Mouse (Mus musculus) liver, postnatal 0 days (tissue): Measurements from ENCODE around the gene Mapk1ip1l. TPM values are rescaled to one million over a fixed set of nuclear protein-coding genes. Genes with fewer than 3 reads are reported as not detected.

Source experiments
- ATAC-seq: fragments of 200-750 bp; cut with Nextera tagmentation; 2 replicates; pipeline ENCODE4 v1.8.0; 2017; ENCODE audit warnings: mild to moderate bottlenecking, moderate library complexity
- DNase-seq: peaks from one replicate; pipeline ENCODE4 v3.0.0-alpha.2; 2016
- H3K27ac ChIP-seq: fragments of 300-500 bp; sonication (generic); 2 replicates; pipeline ENCODE4 v1.5.1; 2014; ENCODE audit warnings: antibody characterized with exemption, moderate library complexity, mild to moderate bottlenecking, low read depth
- H3K27me3 ChIP-seq: fragments of 300-500 bp; sonication (generic); 2 replicates; pipeline ENCODE4 v1.6.1; 2014; ENCODE audit warnings: low read length, control low read depth, mixed read lengths; ENCODE audit not compliant: insufficient read depth
- H3K36me3 ChIP-seq: fragments of 300-500 bp; sonication (generic); replicated peaks from 2 replicates; pipeline ENCODE4 v1.6.1; 2014; ENCODE audit warnings: mild to moderate bottlenecking, control low read depth, low read length, moderate library complexity, mixed read lengths; ENCODE audit not compliant: insufficient read depth
- H3K4me1 ChIP-seq: fragments of 300-500 bp; sonication (generic); 2 replicates; pipeline ENCODE4 v1.6.1; 2014; ENCODE audit warnings: antibody characterized with exemption, mild to moderate bottlenecking, control low read depth; ENCODE audit not compliant: insufficient read depth
- H3K4me2 ChIP-seq: fragments of 300-500 bp; sonication (generic); 2 replicates; pipeline ENCODE4 v1.6.1; 2014; ENCODE audit warnings: low read depth, mild to moderate bottlenecking, low read length, moderate library complexity, mixed read lengths
- H3K4me3 ChIP-seq: fragments of 300-500 bp; sonication (generic); 2 replicates; pipeline ENCODE4 v1.5.1; 2014; ENCODE audit warnings: low read depth, low read length
- H3K9ac ChIP-seq: fragments of 300-500 bp; sonication (generic); replicated peaks from 2 replicates; pipeline ENCODE4 v1.6.1; 2014; ENCODE audit warnings: mild to moderate bottlenecking, moderate library complexity
- H3K9me3 ChIP-seq: fragments of 300-500 bp; sonication (generic); 2 replicates; pipeline ENCODE4 v1.6.1; 2016; ENCODE audit warnings: mild to moderate bottlenecking, control low read depth, low read length, mixed read lengths
- CTCF ChIP-seq: sonication (generic); IDR thresholded peaks from 2 replicates; pipeline ENCODE4 v1.5.1; 2016; ENCODE audit warnings: antibody characterized with exemption, low read depth
- EP300 ChIP-seq: IDR thresholded peaks from 2 replicates; pipeline ENCODE4 v1.6.1; 2016; ENCODE audit warnings: antibody characterized with exemption, low read depth, mild to moderate bottlenecking
- WGBS: fragments of 180-500 bp; shearing (Covaris S2); extraction: QIAGEN DNeasy Blood & Tissue Kit; methylation state at CpG from one replicate; pipeline ENCODE4 v1.1.7; 2014; ENCODE audit not compliant: insufficient replicate concordance; 5-methylcytosine and 5-hydroxymethylcytosine counted together
- polyA plus RNA-seq: library from polyadenylated mRNA; unstranded; fragments of >200 nt; fragmentation: Nextera tagmentation; extraction: Ambion mirVana; gene quantifications from 2 replicates; pipeline ENCODE4 v1.2.1, GENCODE M21; 2015

The Mapk1ip1l gene
- polyA plus RNA-seq, 1 experiment from 2014 or later = 16.6 TPM

GRCm38 (mm10) chr14:47283568-47283967 is 14.5 kb upstream of the Mapk1ip1l start:
- Histone ChIP-seq H3K4me2 (no peak overlapping the region), H3K36me3 (peaks cover 10% of the 10 kb centered on the region), H3K9me3 (no peaks in the 10 kb centered on the region), H3K4me1 (peaks cover 12% of the 10 kb centered on the region), H3K4me3 (no peak overlapping the region), H3K27me3 (no peaks in the 10 kb centered on the region), H3K27ac (no peak overlapping the region), H3K9ac (no peak overlapping the region)
- no peak for ATAC-seq
- no peak for DNase-seq
- TF ChIP-seq EP300 (no peak), CTCF (no peak)
- 49% methylated on average over 7 of the region's 7 CpGs for WGBS

GRCm38 (mm10) chr14:47285271-47285670 is 12.8 kb upstream of the Mapk1ip1l start:
- H3K4me3 ChIP-seq = no peak overlapping the region
- H3K9ac ChIP-seq = no peak overlapping the region; the same call in 1 of the 2 replicates
- no peak overlapping the region for H3K4me2 ChIP-seq
- H3K27ac ChIP-seq = no peak overlapping the region
- no peaks in the 10 kb centered on the region for H3K9me3 ChIP-seq
- TF ChIP-seq CTCF (no peak), EP300 (no peak)
- H3K36me3 ChIP-seq = peaks cover 19% of the 10 kb centered on the region
- no peaks in the 10 kb centered on the region for H3K27me3 ChIP-seq
- no peak for DNase-seq
- H3K4me1 ChIP-seq = peaks cover 12% of the 10 kb centered on the region
- 0 out of 2 replicates have a peak, but pooled peaks have one; percentile 40 for ATAC-seq
- WGBS = 96% methylated on average over 2 of the region's 2 CpGs

- WGBS = 71% methylated on average over 1 of the region's 1 CpGs
- TF ChIP-seq CTCF (no peak), EP300 (no peak)
- Histone ChIP-seq H3K4me1 (peaks cover 12% of the 10 kb centered on the region), H3K9ac (no peak overlapping the region), H3K27me3 (no peaks in the 10 kb centered on the region), H3K27ac (no peak overlapping the region), H3K4me3 (no peak overlapping the region), H3K4me2 (no peak overlapping the region), H3K36me3 (peaks cover 19% of the 10 kb centered on the region), H3K9me3 (no peaks in the 10 kb centered on the region)
- DNase-seq = no peak
- no peak for ATAC-seq
Observed at GRCm38 (mm10) chr14:47286215-47286614, 11.9 kb upstream of the Mapk1ip1l start.

- ATAC-seq = no peak
- Histone ChIP-seq H3K36me3 (peaks cover 14% of the 10 kb centered on the region), H3K27me3 (no peaks in the 10 kb centered on the region), H3K9me3 (no peaks in the 10 kb centered on the region), H3K27ac (no peak overlapping the region), H3K9ac (no peak overlapping the region), H3K4me2 (no peak overlapping the region), H3K4me3 (no peak overlapping the region), H3K4me1 (peaks cover 17% of the 10 kb centered on the region)
- no peak for DNase-seq
- WGBS = 58% methylated on average over 5 of the region's 5 CpGs
- no peak for TF ChIP-seq CTCF
- no peak for TF ChIP-seq EP300
Observed at GRCm38 (mm10) chr14:47287021-47287420, 11.0 kb upstream of the Mapk1ip1l start.

- H3K4me1 ChIP-seq = peaks cover 18% of the 10 kb centered on the region
- H3K27ac ChIP-seq = peak overlapping the region; percentile 34; the same call in 1 of the 2 replicates
- TF ChIP-seq EP300 (no peak), CTCF (no peak)
- H3K9ac ChIP-seq = no peak overlapping the region
- H3K9me3 ChIP-seq = no peaks in the 10 kb centered on the region
- peak; percentile 58; the same call in 1 of the 2 replicates for ATAC-seq
- no peak overlapping the region for H3K4me2 ChIP-seq
- DNase-seq = no peak
- WGBS = 62% methylated on average over 1 of the region's 1 CpGs
- no peaks in the 10 kb centered on the region for H3K27me3 ChIP-seq
- no peak overlapping the region for H3K4me3 ChIP-seq
- H3K36me3 ChIP-seq = peaks cover 14% of the 10 kb centered on the region
Observed at GRCm38 (mm10) chr14:47291772-47292171, 6.3 kb upstream of the Mapk1ip1l start.

- WGBS = 45% methylated on average over 4 of the region's 4 CpGs
- no peak overlapping the region; the same call in 1 of the 2 replicates for H3K9ac ChIP-seq
- no peak overlapping the region for H3K4me3 ChIP-seq
- peak overlapping the region; percentile 5; the same call in 1 of the 2 replicates for H3K4me2 ChIP-seq
- peaks cover 14% of the 10 kb centered on the region for H3K36me3 ChIP-seq
- no peak for ATAC-seq
- no peak for TF ChIP-seq EP300
- no peak for TF ChIP-seq CTCF
- H3K9me3 ChIP-seq = no peaks in the 10 kb centered on the region
- DNase-seq = no peak
- peaks cover 22% of the 10 kb centered on the region for H3K4me1 ChIP-seq
- peak overlapping the region; percentile 46 for H3K27ac ChIP-seq
- H3K27me3 ChIP-seq = no peaks in the 10 kb centered on the region
Observed at GRCm38 (mm10) chr14:47294136-47294535, 3.9 kb upstream of the Mapk1ip1l start.
